26 mouse cellular contexts compared by ENCODE assay signal in genomic region chr1:114554453-114554852, GRCm38 (mm10).
"Had no signal": no experiment of that assay in that cellular context is flagged by ENCODE, and none has a peak within 500 bp of the region (broad histone marks: within the 10 kb centered on the region; RNA-seq: fewer than 3 reads in every experiment).

No protein-coding gene starts in this region.

- H3K4me3 ChIP-seq: gastrocnemius, adult 2 months; heart, embryonic 10.5 days; heart, embryonic 12.5 days; hindbrain, embryonic 13.5 days; intestine, embryonic 15.5 days; layer of hippocampus, adult 2 months; left cerebral cortex, adult 2 months; limb, embryonic 10.5 days; limb, embryonic 12.5 days; liver, embryonic 13.5 days; liver, embryonic 15.5 days had no signal

- H3K36me3 ChIP-seq: heart, embryonic 10.5 days; heart, embryonic 12.5 days; hindbrain, embryonic 13.5 days; intestine, embryonic 15.5 days; limb, embryonic 10.5 days; limb, embryonic 12.5 days; liver, embryonic 13.5 days; liver, embryonic 15.5 days had no signal

- H3K27ac ChIP-seq: gastrocnemius, adult 2 months; heart, embryonic 10.5 days; hindbrain, embryonic 13.5 days; intestine, embryonic 15.5 days; layer of hippocampus, adult 2 months; left cerebral cortex, adult 2 months; limb, embryonic 10.5 days; limb, embryonic 12.5 days; liver, embryonic 13.5 days; liver, embryonic 15.5 days had no signal

- DNase-seq: gastrocnemius, adult 2 months; gastrocnemius, postnatal 10 days; gastrocnemius, postnatal 25 days; heart, adult 18-20 months; heart, postnatal 10 days; heart, postnatal 4 days; kidney, adult 18-20 months; kidney, adult 8-10 months; kidney, postnatal 10 days; kidney, postnatal 25 days; kidney, postnatal 4 days; liver; liver, embryonic 13.5 days had no signal

- H3K9ac ChIP-seq: heart, embryonic 12.5 days; hindbrain, embryonic 13.5 days; intestine, embryonic 15.5 days; limb, embryonic 12.5 days; liver, embryonic 13.5 days; liver, embryonic 15.5 days had no signal

- H3K9me3 ChIP-seq: heart, embryonic 10.5 days; heart, embryonic 12.5 days; hindbrain, embryonic 13.5 days; intestine, embryonic 15.5 days; limb, embryonic 10.5 days; limb, embryonic 12.5 days; liver, embryonic 13.5 days; liver, embryonic 15.5 days had no signal

- ATAC-seq: hindbrain, embryonic 16.5 days; inflammation-experienced regulatory T-cells, adult 6 months; intestine, embryonic 15.5 days; intestine, postnatal 0 days had no signal

- H3K27me3 ChIP-seq: heart, embryonic 12.5 days; hindbrain, embryonic 13.5 days; intestine, embryonic 15.5 days; limb, embryonic 12.5 days; liver, embryonic 13.5 days; liver, embryonic 15.5 days had no signal

- H3K4me2 ChIP-seq: heart, embryonic 12.5 days; hindbrain, embryonic 13.5 days; intestine, embryonic 15.5 days; limb, embryonic 12.5 days; liver, embryonic 11.5 days; liver, embryonic 13.5 days; liver, embryonic 15.5 days had no signal

- H3K4me1 ChIP-seq: heart, embryonic 10.5 days; heart, embryonic 12.5 days; hindbrain, embryonic 13.5 days; intestine, embryonic 15.5 days; limb, embryonic 10.5 days; limb, embryonic 12.5 days; liver, embryonic 13.5 days; liver, embryonic 15.5 days had no signal
